Mouse (Mus musculus) embryo, embryonic 9.5 days (tissue): ENCODE results near the gene Ipo4.

ENCODE experiments used
- DNase-seq: peaks from one replicate; pipeline ENCODE4 v3.0.0-alpha.2; 2017; ENCODE audit errors: extremely low spot score

Ipo4 gene

GRCm38 (mm10) chr14:55634874-55635522 lies 759 bp downstream of the Ipo4 start:
- DNase-seq = no peak

DNA sequence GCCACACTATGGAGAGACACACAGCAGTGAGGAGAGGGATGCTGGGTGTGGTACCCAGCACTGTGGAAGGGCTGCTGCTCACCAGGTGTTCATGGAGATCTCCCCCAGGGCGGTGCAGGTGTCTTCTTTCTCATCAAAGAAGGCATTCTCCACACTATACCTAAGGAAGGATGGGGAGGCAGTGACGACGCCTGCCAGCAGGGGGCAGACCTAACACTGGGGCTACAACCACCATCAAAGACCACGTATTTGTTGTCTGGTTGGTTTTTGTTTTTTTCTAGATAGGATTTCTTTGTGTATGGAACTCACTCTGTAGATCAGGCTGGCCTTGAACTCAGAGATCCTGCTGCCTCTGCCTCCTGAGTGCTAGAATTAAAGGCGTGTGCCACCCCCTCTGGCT lies 6.4 kb downstream of the Ipo4 start:
- DNase-seq = no peak

GRCm38 (mm10) chr14:55628077-55628827 lies 7.5 kb downstream of the Ipo4 start:
- no peak for DNase-seq

DNA sequence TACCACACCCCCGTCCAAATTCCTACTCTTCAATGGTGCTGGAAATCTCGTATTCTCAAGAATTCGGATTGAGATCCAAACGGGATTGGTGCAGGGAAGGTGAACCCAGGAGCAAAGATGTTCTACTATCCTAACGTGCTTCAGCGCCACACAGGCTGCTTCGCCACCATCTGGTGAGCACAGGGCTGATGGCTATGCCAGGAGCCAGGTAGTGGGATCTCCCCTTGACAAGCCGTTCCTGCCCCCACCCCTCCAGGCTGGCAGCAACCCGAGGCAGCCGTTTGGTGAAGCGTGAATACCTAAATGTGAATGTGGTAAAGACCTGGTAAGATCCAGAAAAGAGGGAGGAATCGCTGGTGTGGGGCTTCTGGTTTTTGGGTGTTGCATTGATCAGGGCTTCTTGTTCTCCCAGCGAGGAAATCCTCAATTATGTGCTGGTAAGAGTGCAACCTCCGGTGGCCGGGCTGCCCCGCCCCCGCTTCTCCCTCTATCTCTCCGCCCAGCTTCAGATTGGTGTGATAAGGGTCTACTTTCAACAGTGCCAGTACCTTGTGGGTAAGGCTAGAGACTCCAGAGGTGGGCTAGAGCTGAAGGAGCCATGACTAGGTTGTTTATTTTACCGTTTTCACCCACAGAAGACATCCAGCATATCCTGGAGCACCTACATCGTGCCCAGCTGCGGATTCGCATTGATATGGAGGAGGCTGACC lies 17.1 kb downstream of the Ipo4 start:
- no peak for DNase-seq

GRCm38 (mm10) chr14:55617822-55618221 lies 17.9 kb downstream of the Ipo4 start, which contains the start of gene Rec8:
Rec8 (plus strand) TSS chr14:55618037.
- DNase-seq = peak; percentile 56

DNA sequence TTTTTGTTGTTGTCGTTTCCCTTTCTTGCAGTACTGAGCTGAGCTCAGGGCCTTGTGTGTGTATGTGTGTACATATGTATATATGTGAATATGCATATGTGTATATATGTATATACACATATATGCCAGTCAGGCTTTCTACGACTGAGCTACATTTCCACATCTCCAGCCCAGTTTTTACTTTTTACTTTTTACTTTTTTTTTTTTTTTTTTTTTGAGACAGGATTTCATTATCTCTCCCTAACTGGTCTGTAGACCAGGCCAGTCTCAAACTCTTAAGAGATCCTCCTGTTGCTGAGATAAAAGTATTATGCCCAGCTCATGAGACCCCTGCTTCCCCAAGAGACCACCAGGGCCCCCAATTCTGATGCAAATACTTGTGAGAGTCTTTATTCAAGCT lies 18.9 kb downstream of the Ipo4 start:
- no peak for DNase-seq

DNA sequence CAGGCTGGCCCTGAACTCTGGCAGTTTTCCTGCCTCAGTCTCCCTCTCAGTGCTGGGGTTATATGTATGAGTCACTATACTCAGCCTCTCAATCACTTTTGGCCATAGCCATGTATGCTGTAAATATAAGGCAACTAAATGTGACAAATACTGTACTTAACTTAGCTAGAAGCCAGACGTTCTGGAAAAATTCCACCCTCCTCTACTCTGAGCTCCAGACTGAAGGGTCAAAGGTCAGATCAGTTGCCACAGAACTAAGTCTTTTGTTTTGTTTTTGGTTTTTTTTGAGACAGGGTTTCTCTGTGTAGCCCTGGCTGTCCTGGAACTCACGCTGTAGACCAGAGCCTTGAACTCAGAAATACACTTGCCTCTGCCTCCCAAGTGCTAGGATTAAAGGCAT lies 19.9 kb downstream of the Ipo4 start:
- no peak for DNase-seq

- DNase-seq = no peak
Observed at GRCm38 (mm10) chr14:55614565-55615178, 21.1 kb downstream of the Ipo4 start.

DNA sequence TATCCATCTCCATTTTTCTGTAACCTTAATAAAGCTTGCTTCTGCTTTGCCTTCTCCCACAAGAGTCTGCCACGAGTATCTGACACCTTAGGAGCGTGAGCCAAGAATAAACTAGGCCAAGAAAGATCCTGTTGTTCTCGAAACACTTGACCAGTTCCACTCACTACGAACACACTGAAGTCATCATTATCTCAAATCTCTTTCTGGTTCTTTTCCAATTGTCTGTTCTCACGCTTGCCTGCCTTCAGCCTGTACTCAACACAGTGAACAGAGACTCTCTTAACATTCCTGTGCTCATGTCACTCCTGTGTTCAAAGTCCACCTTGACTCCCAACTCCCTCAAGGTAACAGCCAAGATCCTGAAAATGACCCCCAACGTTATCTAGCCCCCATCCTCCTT lies 22.4 kb downstream of the Ipo4 start:
- no peak for DNase-seq

- no peak for DNase-seq
Observed at GRCm38 (mm10) chr14:55608339-55608738, 27.4 kb downstream of the Ipo4 start.

DNA sequence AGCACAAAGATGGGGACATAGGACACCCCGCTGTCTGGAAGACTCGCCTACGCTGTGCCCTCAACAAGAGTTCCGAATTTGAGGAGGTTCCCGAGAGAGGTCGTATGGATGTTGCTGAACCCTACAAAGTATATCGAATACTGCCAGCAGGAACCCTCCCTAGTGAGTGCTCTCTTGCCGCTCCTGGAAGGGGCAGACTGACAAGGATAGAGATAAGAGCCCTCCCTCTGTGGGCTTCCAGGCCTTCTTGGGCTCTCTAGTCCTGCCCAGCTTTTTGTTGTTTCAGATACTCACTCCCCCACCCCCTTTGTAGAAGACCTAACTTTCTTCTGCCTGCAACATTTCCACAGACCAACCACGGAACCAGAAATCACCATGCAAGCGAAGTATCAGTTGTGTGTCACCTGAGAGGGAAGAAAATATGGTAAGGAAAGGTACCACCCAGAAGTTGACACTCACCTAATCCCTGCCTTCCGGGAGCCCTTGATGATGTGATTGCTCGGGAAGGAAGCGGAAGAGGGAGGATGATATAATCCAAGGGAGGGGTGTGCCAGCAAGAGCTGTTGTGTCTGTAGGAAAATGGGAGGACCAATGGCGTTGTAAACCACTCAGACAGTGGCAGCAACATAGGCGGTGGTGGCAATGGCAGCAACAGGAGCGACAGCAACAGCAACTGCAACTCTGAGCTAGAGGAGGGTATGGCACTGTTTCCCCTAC lies 29.9 kb downstream of the Ipo4 start:
- DNase-seq = no peak

GRCm38 (mm10) chr14:55604823-55605222 lies 30.9 kb downstream of the Ipo4 start:
- no peak for DNase-seq

- peak; percentile 84 for DNase-seq
Observed at GRCm38 (mm10) chr14:55603633-55604576, 31.9 kb downstream of the Ipo4 start.

GRCm38 (mm10) chr14:55603271-55603632 lies 32.5 kb downstream of the Ipo4 start, which contains the start of gene Irf9:
Irf9 (plus strand) TSS chr14:55603571.
- no peak for DNase-seq

DNA sequence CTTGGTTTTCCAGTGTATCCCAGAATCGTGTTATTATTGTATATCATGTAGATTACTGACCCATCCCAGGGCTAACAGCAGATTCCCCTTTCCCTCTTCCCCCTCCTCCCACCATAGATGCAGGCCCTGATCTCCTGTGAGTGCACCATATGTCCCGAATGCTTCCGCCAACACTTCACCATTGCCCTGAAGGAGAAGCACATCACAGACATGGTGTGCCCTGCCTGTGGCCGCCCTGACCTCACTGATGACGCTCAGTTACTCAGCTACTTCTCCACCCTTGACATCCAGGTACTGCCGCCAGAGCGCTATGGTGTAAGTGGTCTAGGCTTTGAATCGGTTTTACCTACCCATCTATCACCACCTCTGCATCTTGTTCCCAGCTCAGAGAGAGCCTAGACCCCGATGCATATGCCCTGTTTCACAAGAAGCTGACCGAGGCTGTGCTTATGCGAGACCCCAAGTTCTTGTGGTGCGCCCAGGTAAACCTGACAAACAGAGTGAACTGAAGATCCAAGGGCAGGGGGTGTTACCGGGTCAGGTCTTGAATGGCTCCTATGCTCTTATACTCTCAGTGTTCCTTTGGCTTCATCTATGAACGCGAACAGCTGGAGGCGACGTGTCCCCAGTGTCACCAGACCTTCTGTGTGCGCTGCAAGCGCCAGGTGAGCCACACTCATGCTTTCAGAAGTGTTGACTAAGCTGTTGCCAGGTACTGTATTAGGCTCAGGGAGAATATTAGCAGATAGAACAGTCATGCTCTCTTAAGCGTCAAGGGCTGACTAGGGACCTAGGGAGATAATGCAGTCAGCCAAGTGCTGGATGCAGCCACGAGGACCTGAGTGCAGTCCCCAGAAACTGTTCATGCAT lies 37.0 kb downstream of the Ipo4 start:
- no peak for DNase-seq

GRCm38 (mm10) chr14:55596036-55596690 lies 39.6 kb downstream of the Ipo4 start:
- no peak for DNase-seq

DNA sequence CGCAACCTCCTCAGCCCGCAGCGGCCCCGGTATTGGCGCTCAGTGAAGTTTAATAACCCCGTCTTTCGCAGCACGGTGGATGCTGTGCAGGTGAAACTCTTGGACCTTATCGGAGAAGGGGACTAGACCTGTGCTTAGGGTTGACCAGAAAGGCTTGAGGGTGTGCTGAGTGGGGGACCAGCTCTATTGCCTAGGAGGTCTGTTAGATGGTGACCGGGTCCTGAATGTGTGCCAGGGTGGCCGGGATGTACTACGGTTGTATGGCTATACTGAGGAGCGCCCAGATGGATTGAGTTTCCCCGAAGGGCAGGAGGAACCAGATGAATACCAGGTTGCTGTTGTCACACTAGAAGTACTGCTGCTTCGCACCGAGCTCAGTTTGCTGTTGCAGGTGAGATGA lies 43.5 kb downstream of the Ipo4 start:
- DNase-seq = no peak

- DNase-seq = peak; percentile 89
Observed at GRCm38 (mm10) chr14:55591331-55591891, 44.3 kb downstream of the Ipo4 start, which contains the start of gene Rnf31. Rnf31 (plus strand) TSS chr14:55591708.
